Mouse (Mus musculus): Measurements from ENCODE around the gene Rad17. TPM values are rescaled to one million over a fixed set of nuclear protein-coding genes. Genes with fewer than 3 reads are reported as not detected.

The Rad17 gene
- polyA plus RNA-seq, 1 experiment from 2014 or later, result 28.6 TPM

GRCm38 (mm10) chr13:100659864-100660456 lies 9.1 kb upstream of the Rad17 start:
- 45% methylated on average over 4 of the region's 4 CpGs for WGBS
- peaks cover 31% of the 10 kb centered on the region; the same call in 1 of the 2 replicates for H3K36me3 ChIP-seq
- no peak overlapping the region for H3K4me2 ChIP-seq
- H3K27me3 ChIP-seq, result no peaks in the 10 kb centered on the region
- no peak for ATAC-seq (ENCODE audit: insufficient number of reproducible peaks, insufficient read depth, low FRiP score, low TSS enrichment, low read depth)
- H3K9me3 ChIP-seq, result no peaks in the 10 kb centered on the region
- no peak overlapping the region for H3K4me3 ChIP-seq (replicated peaks)
- H3K4me1 ChIP-seq (replicated peaks), result no peaks in the 10 kb centered on the region
- H3K9ac ChIP-seq (replicated peaks), result no peak overlapping the region
- H3K27ac ChIP-seq, result no peak overlapping the region

GRCm38 (mm10) chr13:100658091-100658490 lies 7.2 kb upstream of the Rad17 start:
- H3K27ac ChIP-seq, result no peak overlapping the region
- H3K9me3 ChIP-seq, result no peaks in the 10 kb centered on the region
- H3K4me2 ChIP-seq, result no peak overlapping the region
- no peaks in the 10 kb centered on the region for H3K4me1 ChIP-seq (replicated peaks)
- no peak overlapping the region for H3K9ac ChIP-seq (replicated peaks)
- 93% methylated on average over 5 of the region's 5 CpGs for WGBS
- H3K4me3 ChIP-seq (replicated peaks), result no peak overlapping the region
- no peak for ATAC-seq (ENCODE audit: insufficient number of reproducible peaks, insufficient read depth, low FRiP score, low TSS enrichment, low read depth)
- peaks cover 28% of the 10 kb centered on the region; the same call in 1 of the 2 replicates for H3K36me3 ChIP-seq
- H3K27me3 ChIP-seq, result no peaks in the 10 kb centered on the region

GRCm38 (mm10) chr13:100651439-100652186 lies 762 bp upstream of the Rad17 start, which contains the start of gene Taf9:
Gene Taf9 (plus strand): TSS chr13:100651579.
- Histone ChIP-seq H3K36me3 (peaks cover 33% of the 10 kb centered on the region), H3K4me3 (replicated peaks) (peak within 1 kb of the TSS; percentile 90), H3K27ac (peak within 1 kb of the TSS; percentile 95), H3K4me2 (peak within 1 kb of the TSS; percentile 87), H3K27me3 (no peaks in the 10 kb centered on the region), H3K9ac (replicated peaks) (peak within 1 kb of the TSS; percentile 91), H3K4me1 (replicated peaks) (peaks cover 8% of the 10 kb centered on the region), H3K9me3 (no peaks in the 10 kb centered on the region)
- no peak for ATAC-seq (ENCODE audit: insufficient number of reproducible peaks, insufficient read depth, low FRiP score, low TSS enrichment, low read depth)
- under 1% methylated on average over 60 of the region's 63 CpGs for WGBS

GRCm38 (mm10) chr13:100648223-100648622 lies 2.6 kb downstream of the Rad17 start:
- peaks cover 47% of the 10 kb centered on the region for H3K36me3 ChIP-seq
- no peak overlapping the region for H3K4me3 ChIP-seq (replicated peaks)
- ATAC-seq (ENCODE audit: insufficient number of reproducible peaks, insufficient read depth, low FRiP score, low TSS enrichment, low read depth), result no peak
- no peaks in the 10 kb centered on the region for H3K27me3 ChIP-seq
- H3K9ac ChIP-seq (replicated peaks), result no peak overlapping the region
- H3K27ac ChIP-seq, result no peak overlapping the region
- no peak overlapping the region for H3K4me2 ChIP-seq
- 96% methylated on average over 8 of the region's 8 CpGs for whole genome bisulfite sequencing
- peaks cover 8% of the 10 kb centered on the region for H3K4me1 ChIP-seq (replicated peaks)
- no peaks in the 10 kb centered on the region for H3K9me3 ChIP-seq

DNA sequence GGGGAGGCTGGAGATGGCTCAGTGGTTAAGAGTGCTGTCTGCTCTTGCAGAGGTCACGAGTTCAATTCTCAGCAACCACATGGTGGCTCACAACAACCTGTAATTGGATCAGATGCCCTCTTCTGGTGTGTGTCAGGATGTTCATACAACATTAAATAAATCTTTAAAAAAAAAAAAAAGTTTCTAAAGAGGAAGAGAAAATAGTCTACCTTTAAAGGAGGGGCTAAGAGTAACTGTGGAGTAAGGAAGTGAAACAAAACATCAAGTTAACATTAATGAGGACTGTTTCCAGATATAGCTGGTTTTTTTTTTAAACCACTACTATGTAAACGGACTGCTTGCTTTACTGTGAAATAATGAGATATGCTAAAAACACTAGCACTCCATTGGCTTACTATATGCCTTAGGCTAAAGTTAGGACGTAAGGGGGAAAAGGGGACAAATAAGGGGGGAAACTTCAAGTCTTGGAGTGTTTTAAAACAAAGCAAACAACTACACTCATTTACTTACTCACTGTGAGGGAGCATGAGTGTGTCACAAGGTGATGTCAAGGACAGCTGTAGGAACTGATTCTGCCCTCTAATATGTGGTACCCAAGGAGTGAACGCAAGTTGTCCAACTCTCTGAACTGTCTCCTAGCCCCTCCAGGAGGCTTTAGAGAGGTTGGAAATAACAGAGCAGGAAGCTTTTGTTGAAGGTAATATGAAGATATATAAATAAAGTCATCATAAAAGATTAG lies 8.2 kb downstream of the Rad17 start:
- no peak overlapping the region for H3K4me2 ChIP-seq
- peaks cover 93% of the 10 kb centered on the region for H3K36me3 ChIP-seq
- no peak overlapping the region for H3K9ac ChIP-seq (replicated peaks)
- 96% methylated on average over 4 of the region's 4 CpGs for WGBS
- H3K27ac ChIP-seq, result no peak overlapping the region
- H3K9me3 ChIP-seq, result no peaks in the 10 kb centered on the region
- H3K27me3 ChIP-seq, result no peaks in the 10 kb centered on the region
- no peak for ATAC-seq (ENCODE audit: insufficient number of reproducible peaks, insufficient read depth, low FRiP score, low TSS enrichment, low read depth)
- H3K4me3 ChIP-seq (replicated peaks), result no peak overlapping the region
- no peaks in the 10 kb centered on the region for H3K4me1 ChIP-seq (replicated peaks)

DNA sequence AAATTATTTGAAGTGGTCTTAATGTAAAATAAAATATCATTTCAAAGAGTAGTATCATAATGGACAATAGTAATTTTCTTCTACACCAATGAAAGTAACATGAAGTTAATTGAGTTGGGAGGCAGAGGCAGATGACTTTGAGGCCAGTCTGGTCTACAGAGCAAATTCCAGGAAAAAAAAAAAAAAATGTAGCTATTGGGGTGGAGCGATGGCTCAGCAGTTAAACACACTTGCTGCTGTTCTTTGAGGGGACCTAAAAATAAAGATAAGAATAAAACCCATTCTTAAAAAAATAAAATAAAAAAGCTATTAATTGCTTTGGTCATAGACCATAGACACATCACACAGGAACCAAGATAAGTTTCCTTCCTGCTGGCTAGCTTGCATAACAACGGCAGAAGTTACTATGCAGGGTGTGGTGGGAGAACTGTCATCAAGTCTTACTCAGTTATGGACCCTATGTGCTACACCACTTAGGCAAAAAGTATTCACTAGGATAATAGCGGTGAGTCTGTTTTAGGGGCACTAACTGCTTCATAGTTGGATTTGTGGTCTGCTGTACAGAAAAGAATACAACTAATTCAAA lies 16.7 kb downstream of the Rad17 start:
- Histone ChIP-seq H3K36me3 (peaks cover 81% of the 10 kb centered on the region), H3K27me3 (no peaks in the 10 kb centered on the region)
- WGBS, result 94% methylated on average over 3 of the region's 3 CpGs

GRCm38 (mm10) chr13:100622241-100622640 lies 28.6 kb downstream of the Rad17 start:
- Histone ChIP-seq H3K36me3 (peaks cover 82% of the 10 kb centered on the region), H3K4me2 (no peak overlapping the region)
- WGBS, result 84% methylated on average over 4 of the region's 4 CpGs

More for the DNA sequence above, 16.7 kb downstream of the Rad17 start:
- Histone ChIP-seq H3K4me2 (no peak overlapping the region), H3K4me1 (replicated peaks) (no peaks in the 10 kb centered on the region), H3K9ac (replicated peaks) (no peak overlapping the region), H3K4me3 (replicated peaks) (no peak overlapping the region), H3K9me3 (no peaks in the 10 kb centered on the region), H3K27ac (no peak overlapping the region)
- no peak for ATAC-seq (ENCODE audit: insufficient number of reproducible peaks, insufficient read depth, low FRiP score, low TSS enrichment, low read depth)

GRCm38 (mm10) chr13:100617583-100617982 lies 33.3 kb downstream of the Rad17 start:
- Histone ChIP-seq H3K9me3 (no peaks in the 10 kb centered on the region), H3K27me3 (peaks cover 22% of the 10 kb centered on the region), H3K4me1 (replicated peaks) (peaks cover 8% of the 10 kb centered on the region; the same call in 1 of the 2 replicates), H3K9ac (replicated peaks) (no peak overlapping the region), H3K4me3 (replicated peaks) (no peak overlapping the region), H3K4me2 (no peak overlapping the region), H3K27ac (no peak overlapping the region), H3K36me3 (peaks cover 45% of the 10 kb centered on the region)
- 80% methylated on average over 13 of the region's 13 CpGs for WGBS
- no peak for ATAC-seq (ENCODE audit: insufficient number of reproducible peaks, insufficient read depth, low FRiP score, low TSS enrichment, low read depth)

More at GRCm38 (mm10) chr13:100622241-100622640, 28.6 kb downstream of the Rad17 start:
- no peak overlapping the region for H3K27ac ChIP-seq
- H3K9me3 ChIP-seq, result no peaks in the 10 kb centered on the region
- no peak for ATAC-seq (ENCODE audit: insufficient number of reproducible peaks, insufficient read depth, low FRiP score, low TSS enrichment, low read depth)
- H3K4me1 ChIP-seq (replicated peaks), result no peaks in the 10 kb centered on the region
- H3K27me3 ChIP-seq, result peaks cover 6% of the 10 kb centered on the region
- H3K9ac ChIP-seq (replicated peaks), result no peak overlapping the region
- H3K4me3 ChIP-seq (replicated peaks), result no peak overlapping the region

- ATAC-seq (ENCODE audit: insufficient number of reproducible peaks, insufficient read depth, low FRiP score, low TSS enrichment, low read depth), result no peak; the same call in 1 of the 2 replicates
- peaks cover 34% of the 10 kb centered on the region for H3K36me3 ChIP-seq
- peak within 1 kb of the TSS; percentile 64 for H3K9ac ChIP-seq (replicated peaks)
- H3K9me3 ChIP-seq, result no peaks in the 10 kb centered on the region
- peaks cover 22% of the 10 kb centered on the region for H3K27me3 ChIP-seq
- WGBS, result 2% methylated on average over 75 of the region's 77 CpGs
- peaks cover 8% of the 10 kb centered on the region; the same call in 1 of the 2 replicates for H3K4me1 ChIP-seq (replicated peaks)
- no peak within 1 kb of the TSS for H3K27ac ChIP-seq
- H3K4me3 ChIP-seq (replicated peaks), result peak within 1 kb of the TSS; percentile 64
- H3K4me2 ChIP-seq, result peak within 1 kb of the TSS; percentile 98
These were observed 34.4 kb downstream of the Rad17 start, which contains the start of gene Marveld2 for GRCm38 (mm10) chr13:100616181-100617087. Gene Marveld2 (minus strand): TSS chr13:100616971.

GRCm38 (mm10) chr13:100612903-100613302 lies 37.9 kb downstream of the Rad17 start:
- Histone ChIP-seq H3K27ac (no peak overlapping the region), H3K9me3 (peaks cover 3% of the 10 kb centered on the region; the same call in 1 of the 2 replicates), H3K36me3 (peaks cover 6% of the 10 kb centered on the region; the same call in 1 of the 2 replicates), H3K27me3 (peaks cover 22% of the 10 kb centered on the region), H3K4me1 (replicated peaks) (peaks cover 8% of the 10 kb centered on the region; the same call in 1 of the 2 replicates), H3K4me2 (no peak overlapping the region), H3K4me3 (replicated peaks) (no peak overlapping the region), H3K9ac (replicated peaks) (no peak overlapping the region)
- WGBS, result 55% methylated on average over 2 of the region's 2 CpGs
- ATAC-seq (ENCODE audit: insufficient number of reproducible peaks, insufficient read depth, low FRiP score, low TSS enrichment, low read depth), result no peak

All from limb, embryonic 12.5 days (tissue).